In the genomic region with DNA sequence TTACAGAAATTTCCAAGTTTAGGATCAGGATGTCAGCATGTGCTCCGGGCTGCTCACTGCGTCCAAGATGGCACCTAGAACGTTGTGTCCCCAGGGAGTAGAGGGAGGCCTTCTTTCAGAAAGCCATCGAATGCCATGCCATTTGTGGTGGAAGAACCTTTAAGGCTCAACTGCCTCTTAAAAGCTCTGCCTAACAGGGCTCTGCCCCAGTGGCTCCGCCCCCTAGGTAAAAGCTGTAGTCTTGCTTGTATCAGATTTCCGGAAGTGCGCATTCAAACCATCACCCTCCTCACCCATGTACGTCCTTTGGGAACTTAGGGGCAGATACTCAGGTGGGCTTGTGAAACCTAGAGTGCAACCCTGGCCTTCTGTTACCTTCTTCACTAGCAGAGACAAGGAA, we compare ENCODE assay signal across 18 mouse cellular contexts. TPM values are rescaled to one million over a fixed set of nuclear protein-coding genes. Genes with fewer than 3 reads are reported as not detected.
A peak's percentile ranks its signal among the peaks of the same experiment; 100 is the strongest.
DNase-seq lines count a peak whose midpoint lies in the region; ATAC-seq and TF ChIP-seq lines count a peak whose summit lies in the region.
"Had no signal": no experiment of that assay in that cellular context is flagged by ENCODE, and none has a peak within 500 bp of the region (broad histone marks: within the 10 kb centered on the region; RNA-seq: fewer than 3 reads in every experiment).

No protein-coding gene starts in this region.

- no peaks in the 10 kb centered on the region for H3K27me3 ChIP-seq in heart, embryonic 10.5 days (ENCODE audit: insufficient read depth, poor library complexity, severe bottlenecking)
- peaks cover 6% of the 10 kb centered on the region; the same call in 1 of the 2 replicates for H3K27me3 ChIP-seq in E14TG2a.4 (ENCODE audit: insufficient read depth, low read length)
- no peaks in the 10 kb centered on the region for H3K27me3 ChIP-seq in intestine, embryonic 16.5 days (replicated peaks; ENCODE audit: control insufficient read depth, insufficient read depth, low read length)
- H3K27me3 ChIP-seq: embryonic facial prominence, embryonic 12.5 days; forebrain, embryonic 13.5 days; forebrain, embryonic 15.5 days had no signal

- no peak for TF ChIP-seq CTCF in E14TG2a.4 (conservative IDR thresholded peaks at IDR 0.05; ENCODE audit: low read length)

- no peak overlapping the region for H3K9ac ChIP-seq in intestine, embryonic 16.5 days (ENCODE audit: low read depth, low read length)
- H3K9ac ChIP-seq: embryonic facial prominence, embryonic 12.5 days; forebrain, embryonic 13.5 days; forebrain, embryonic 15.5 days; forebrain, postnatal 0 days had no signal

- no peaks in the 10 kb centered on the region for H3K4me1 ChIP-seq in heart, embryonic 10.5 days
- H3K4me1 ChIP-seq in E14TG2a.4 (replicated peaks; ENCODE audit: low read depth, low read length): peaks cover 16% of the 10 kb centered on the region
- no peaks in the 10 kb centered on the region for H3K4me1 ChIP-seq in intestine, embryonic 16.5 days (ENCODE audit: control insufficient read depth, insufficient read depth, low read length)
- H3K4me1 ChIP-seq: embryonic facial prominence, embryonic 12.5 days; forebrain, embryonic 13.5 days; forebrain, embryonic 15.5 days had no signal

- H3K9me3 ChIP-seq in heart, embryonic 10.5 days: no peaks in the 10 kb centered on the region
- no peaks in the 10 kb centered on the region for H3K9me3 ChIP-seq in E14TG2a.4 (ENCODE audit: low read length)
- no peaks in the 10 kb centered on the region for H3K9me3 ChIP-seq in intestine, embryonic 16.5 days (ENCODE audit: control insufficient read depth, low read length)
- H3K9me3 ChIP-seq: embryonic facial prominence, embryonic 12.5 days; forebrain, embryonic 13.5 days; forebrain, embryonic 15.5 days had no signal

- no peaks in the 10 kb centered on the region for H3K36me3 ChIP-seq in heart, embryonic 10.5 days
- no peaks in the 10 kb centered on the region for H3K36me3 ChIP-seq in E14TG2a.4 (ENCODE audit: insufficient read depth, low read length)
- no peaks in the 10 kb centered on the region for H3K36me3 ChIP-seq in intestine, embryonic 16.5 days (ENCODE audit: control insufficient read depth, insufficient read depth, low read length)
- H3K36me3 ChIP-seq: embryonic facial prominence, embryonic 12.5 days; forebrain, embryonic 15.5 days had no signal

- H3K4me3 ChIP-seq in heart, embryonic 10.5 days: no peak overlapping the region
- peak overlapping the region; percentile 21 for H3K4me3 ChIP-seq in E14TG2a.4 (replicated peaks; ENCODE audit: low read length)
- no peak overlapping the region for H3K4me3 ChIP-seq in intestine, embryonic 16.5 days (ENCODE audit: low read length)
- H3K4me3 ChIP-seq: embryonic facial prominence, embryonic 12.5 days; forebrain, embryonic 13.5 days; forebrain, embryonic 15.5 days had no signal

- WGBS in heart, embryonic 10.5 days: 78% methylated on average over 8 of the region's 8 CpGs
- 81% methylated on average over 8 of the region's 8 CpGs for WGBS in intestine, embryonic 16.5 days

- intact Hi-C loops in heart, postnatal 36 days (cut with DNase I): no loop called here

- ATAC-seq in intestine, embryonic 16.5 days: no peak
- ATAC-seq: forebrain, embryonic 13.5 days; forebrain, embryonic 15.5 days; forebrain, postnatal 0 days had no signal

- peak; percentile 68 for DNase-seq in heart, embryonic 10.5 days (ENCODE audit: low spot score)
- DNase-seq in heart, postnatal 36 days: no peak
- DNase-seq in ES-CJ7 (ENCODE audit: low read depth, low spot score) (peak; percentile 72), ZHBTc4 (ENCODE audit: low read depth, low spot score) (peak; percentile 55)
- no peak for DNase-seq in layer of hippocampus, adult 9-10 months (ENCODE audit: low spot score)
- DNase-seq: adrenal gland, adult 8-10 months; adrenal gland, postnatal 14 days; cerebellum, adult 11-12 months; cerebellum, adult 2 months; cerebellum, adult 9-10 months; cerebellum, postnatal 10 days; cerebellum, postnatal 25 days; forebrain, postnatal 0 days had no signal

- no peak overlapping the region for H3K4me2 ChIP-seq in intestine, embryonic 16.5 days (ENCODE audit: low read depth, low read length)
- H3K4me2 ChIP-seq: embryonic facial prominence, embryonic 12.5 days; forebrain, embryonic 13.5 days; forebrain, embryonic 15.5 days had no signal

- H3K27ac ChIP-seq in heart, embryonic 10.5 days: no peak overlapping the region
- no peak overlapping the region for H3K27ac ChIP-seq in intestine, embryonic 16.5 days (ENCODE audit: low read length)
- H3K27ac ChIP-seq: embryonic facial prominence, embryonic 12.5 days; forebrain, embryonic 13.5 days; forebrain, embryonic 15.5 days had no signal

RNA-seq across cellular contexts. Expression of a gene that starts 54.0 kb away (rescaled TPM):
- 248 and 324 TPM in 2 replicates for polyA plus RNA-seq in heart, embryonic 10.5 days (2016; fragmentation: Nextera tagmentation; extraction: Ambion mirVana)
- 100 to 1,000 TPM in 1 of 2 experiments, 10 to 100 TPM in 1; 95.7 to 104 TPM for total RNA-seq in heart, postnatal 36 days (2021)
- polyA plus RNA-seq in intestine, embryonic 16.5 days (2015; fragmentation: Nextera tagmentation; extraction: Ambion mirVana): 195 and 219 TPM in 2 replicates

Comparison
In these comparisons a context has a peak if more than half of its experiments do, and no peak if none do; other contexts are left out.
1. DNase-seq: peak in heart, embryonic 10.5 days (single experiment), ES-CJ7 (single experiment) and ZHBTc4 (single experiment); none in heart, postnatal 36 days (0 of 2) and layer of hippocampus, adult 9-10 months (single experiment).